Mouse (Mus musculus): Measurements from ENCODE around the gene Syne2.

DNA sequence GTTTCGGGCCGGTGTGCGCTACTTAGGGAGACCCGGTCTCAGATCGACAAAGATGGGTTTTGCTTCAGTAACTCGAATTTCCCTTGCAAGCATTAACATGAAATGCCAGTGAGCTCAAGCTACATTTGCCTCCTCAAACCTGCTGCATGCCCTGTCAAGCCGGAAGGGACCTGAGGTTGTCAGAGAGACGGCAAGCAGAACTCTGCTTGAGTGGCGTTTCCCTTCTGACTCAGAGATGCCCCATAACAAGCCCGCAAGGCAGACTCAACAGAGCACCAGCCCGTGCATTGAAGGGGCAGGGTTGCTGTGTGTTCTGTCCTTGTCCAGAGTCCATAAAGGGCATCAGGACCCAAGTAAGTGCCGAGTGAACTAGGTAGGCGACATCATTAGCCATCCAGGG lies 269.1 kb downstream of the Syne2 start:
- no peak for TF ChIP-seq ZNF384 (IDR thresholded peaks at IDR 0.05; ENCODE audit: low read depth, low read length)
- no peak for TF ChIP-seq CTCF (conservative IDR thresholded peaks at IDR 0.05 in 1 of 2, IDR thresholded peaks at IDR 0.05 in 1 of 2; ENCODE audit: low read depth in 2 of 2, low read length in 2 of 2)
- no peak for TF ChIP-seq POLR2A (IDR thresholded peaks at IDR 0.05; ENCODE audit: low read depth, low read length)

All from CH12.LX (cell line).